Mouse (Mus musculus) left cerebral cortex, postnatal 14 days (tissue): Measurements from ENCODE around the gene Ddx19a. TPM values are rescaled to one million over a fixed set of nuclear protein-coding genes. Genes with fewer than 3 reads are reported as not detected.
"Not testable (repeated sequence)": the region's sequence is repeated elsewhere in the genome, so short reads cannot be mapped to it uniquely, and the experiment has no call there.

Source experiments
- DNase-seq, 2 experiments: peaks; one replicate each; pipeline ENCODE4 v3.0.0; 2021 to 2022; ENCODE audit warnings: low spot score in 2 of 2, mixed read lengths in 1 of 2
- intact Hi-C: fragments of 180-260 bp; cut with DNase I; formaldehyde crosslinking; loops from one replicate; pipeline ENCODE4 v1.15.1; 2025
- microRNA-seq, 2 experiments: library from miRNA; unstranded; fragments of <30 nt; microRNA quantifications; one replicate each; pipeline ENCODE4 v1.2.0; 2022
- total RNA-seq, 2 experiments: library from RNA; stranded (reverse); gene quantifications; 2 replicates each; pipeline ENCODE4 v1.2.3; 2021

Gene Ddx19a
- total RNA-seq, 2 experiments from 2014 or later: 31.7 to 32.6 TPM

- DNase-seq: no peak
- intact Hi-C loops: no loop called here
Observed at GRCm38 (mm10) chr8:110944276-110944876, 53.2 kb downstream of the Ddx19a start.

- intact Hi-C loops: no loop called here
- no peak for DNase-seq
Observed at GRCm38 (mm10) chr8:110941453-110941948, 56.1 kb downstream of the Ddx19a start.

GRCm38 (mm10) chr8:110940682-110941452 lies 56.7 kb downstream of the Ddx19a start:
- no peak for DNase-seq

DNA sequence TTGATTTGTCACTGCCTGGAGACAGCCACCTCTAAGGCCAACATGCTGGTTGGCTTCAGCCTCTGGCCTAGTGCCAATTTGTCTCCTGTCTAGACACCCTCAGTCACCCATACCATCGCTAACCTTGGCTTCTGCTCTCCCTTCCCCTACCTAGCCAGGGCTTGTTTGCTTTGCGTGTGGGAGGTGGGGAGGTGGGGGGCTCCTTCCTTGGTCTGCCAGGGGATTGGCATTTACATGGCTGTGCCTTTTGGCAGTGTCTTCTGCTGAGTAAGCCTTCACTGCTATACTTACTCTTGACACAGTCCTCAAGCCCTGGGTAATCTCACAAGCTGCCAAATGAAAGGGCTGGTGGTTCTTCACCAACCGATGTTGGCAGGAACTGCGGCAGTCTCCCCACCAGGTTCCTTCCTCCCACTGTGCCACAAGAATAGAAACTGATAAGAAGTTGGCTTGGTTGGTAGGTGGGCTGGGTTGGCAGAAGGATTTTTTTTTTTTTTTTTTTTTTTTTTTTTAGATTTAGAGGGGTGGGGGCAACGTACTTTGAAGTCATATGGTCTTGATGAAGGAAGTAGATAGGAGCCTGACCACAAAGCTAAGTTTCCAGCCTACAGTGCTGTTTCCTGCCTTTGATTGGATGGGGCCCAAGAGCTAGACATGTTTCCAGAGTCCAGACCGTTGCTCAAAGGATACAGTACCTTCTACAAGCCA lies 58.6 kb downstream of the Ddx19a start:
- intact Hi-C loops: no loop called here
- peak; percentile 65 to 85 for DNase-seq

More at GRCm38 (mm10) chr8:110940682-110941452, 56.7 kb downstream of the Ddx19a start:
- intact Hi-C loops: no loop called here

GRCm38 (mm10) chr8:110936217-110936616 lies 61.4 kb downstream of the Ddx19a start:
- DNase-seq: peak in 1 of 2 experiments; percentile 39
- intact Hi-C loops: no loop called here

GRCm38 (mm10) chr8:110933272-110933671 lies 64.3 kb downstream of the Ddx19a start:
- no peak for DNase-seq
- intact Hi-C loops: no loop called here

GRCm38 (mm10) chr8:110932444-110932843 lies 65.2 kb downstream of the Ddx19a start:
- intact Hi-C loops: no loop called here
- DNase-seq: no peak

DNA sequence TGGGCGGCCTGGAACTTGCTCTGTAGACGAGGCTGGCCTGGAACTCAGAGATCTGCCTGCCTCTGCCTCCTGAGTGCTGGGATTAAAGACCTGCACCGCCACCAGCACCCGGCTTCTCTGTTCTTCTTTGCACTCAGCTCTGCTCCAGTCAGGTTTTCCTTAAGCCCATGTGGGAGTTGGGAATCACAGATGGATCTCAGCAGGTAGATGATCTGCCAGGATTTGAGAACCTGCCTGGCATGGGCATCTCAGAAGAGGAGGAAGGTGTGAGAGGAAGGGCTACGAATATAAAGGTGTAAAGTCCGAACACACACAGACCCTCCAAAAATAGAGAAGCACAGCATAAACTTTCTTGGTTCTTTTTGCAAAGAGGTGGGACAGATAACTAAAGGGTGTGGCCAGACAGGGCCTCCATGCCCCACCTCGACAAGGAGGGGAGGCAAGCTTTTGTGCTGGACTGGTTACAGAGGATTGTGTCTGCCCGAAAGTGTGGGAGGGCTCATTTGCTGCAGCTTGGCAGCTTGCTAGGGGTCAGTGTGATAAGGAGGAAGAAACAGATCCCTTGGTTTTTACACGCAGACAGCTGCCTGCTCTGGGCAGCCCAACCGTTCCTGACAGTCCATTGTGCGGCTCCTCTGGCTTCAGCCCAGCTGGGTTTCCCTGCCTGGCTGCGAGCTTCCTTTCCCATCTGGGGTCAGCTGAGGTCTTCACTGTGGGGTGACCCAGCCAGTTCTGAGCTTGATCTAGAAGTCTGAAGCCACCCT lies 66.2 kb downstream of the Ddx19a start:
- intact Hi-C loops: no loop called here
- DNase-seq: no peak

- intact Hi-C loops, DNase-seq: not testable (repeated sequence)
Observed at GRCm38 (mm10) chr8:110929672-110930071, 67.9 kb downstream of the Ddx19a start.

GRCm38 (mm10) chr8:110929066-110929465 lies 68.5 kb downstream of the Ddx19a start:
- intact Hi-C loops: no loop called here
- DNase-seq: no peak

DNA sequence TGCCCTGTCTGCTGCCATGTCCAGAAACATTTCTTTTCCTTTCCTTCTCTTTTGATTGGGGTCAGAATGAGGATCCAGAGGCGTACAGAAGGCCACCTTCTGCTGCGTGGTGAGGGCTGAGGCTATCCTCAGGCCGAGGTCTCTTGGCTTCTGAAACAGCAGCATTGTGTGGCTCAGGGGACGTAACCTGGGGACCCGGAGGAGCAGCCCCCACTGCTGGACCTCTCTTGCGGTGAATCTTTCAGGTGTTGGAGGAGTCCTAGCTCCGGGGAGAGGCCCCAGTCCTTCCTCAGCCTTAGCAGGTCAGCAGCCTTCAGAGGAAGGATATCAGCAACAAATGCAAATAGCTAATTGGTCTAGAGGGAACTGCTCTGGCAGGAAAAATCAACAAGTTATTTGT lies 69.2 kb downstream of the Ddx19a start:
- no peak for DNase-seq
- intact Hi-C loops: no loop called here

DNA sequence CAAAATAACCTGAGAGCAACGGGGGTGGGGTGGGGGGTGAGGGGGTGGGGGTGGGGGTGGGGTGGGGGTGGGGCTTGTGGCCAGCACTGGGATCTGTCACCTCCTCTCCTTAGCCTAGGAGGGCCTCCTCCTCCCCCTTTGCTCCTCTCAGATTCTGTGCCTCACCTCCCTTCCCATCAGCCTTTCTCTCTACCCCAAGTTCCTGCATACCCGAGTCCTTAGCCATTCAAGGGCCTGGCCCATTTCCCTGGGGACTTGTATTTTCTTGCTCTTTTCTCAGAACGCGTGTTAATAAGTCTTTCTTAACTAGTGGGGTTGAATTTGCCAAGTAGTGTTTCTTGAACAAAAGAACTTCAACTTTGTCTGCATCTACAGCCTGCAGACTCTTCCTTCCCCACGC lies 70.9 kb downstream of the Ddx19a start:
- intact Hi-C loops: no loop called here

DNA sequence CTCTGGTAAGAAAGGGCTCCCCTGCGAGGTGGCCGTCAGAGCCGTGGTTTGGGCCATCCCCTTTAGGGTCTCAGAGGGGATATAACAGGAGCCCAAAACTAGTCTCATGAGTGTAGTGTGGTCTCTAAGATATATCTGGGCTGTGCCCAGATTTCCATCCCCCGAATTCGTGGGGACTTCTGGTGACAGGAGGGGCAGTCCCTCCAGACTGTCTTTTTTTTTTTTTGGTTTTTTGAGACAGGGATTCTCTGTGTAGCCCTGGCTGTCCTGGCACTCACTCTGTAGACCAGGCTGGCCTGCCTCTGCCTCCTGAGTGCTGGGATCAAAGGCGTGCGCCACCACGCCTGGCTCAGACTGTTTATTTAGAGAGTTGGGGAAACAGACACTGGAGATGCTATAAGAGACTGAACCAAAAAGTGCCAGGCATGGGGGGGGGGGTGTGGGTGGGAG lies 71.9 kb downstream of the Ddx19a start:
- intact Hi-C loops: no loop called here

More for the DNA sequence above, 70.9 kb downstream of the Ddx19a start:
- no peak for DNase-seq

More for the DNA sequence above, 71.9 kb downstream of the Ddx19a start:
- no peak for DNase-seq

Small RNAs within 50 kb of the gene (microRNA-seq; reads per million reads assigned to microRNA genes)
- gene Gm24103 (0 reads per million in 2 experiments), gene Mir3473d (0.26 to 1.3 reads per million in 2 experiments)

Other genes with a start within 250 kb of the Ddx19a start
- 100 to 1,000 TPM in 1 of 2 experiments, 10 to 100 TPM in 1; 98.4 to 107 TPM for gene Il34, start 191.9 kb downstream of the Ddx19a start, total RNA-seq
- gene Cog4, start 151.2 kb downstream of the Ddx19a start, total RNA-seq: 10 to 100 TPM; 54.8 to 56.2 TPM
- gene Sf3b3, start 151.0 kb downstream of the Ddx19a start, total RNA-seq: 10 to 100 TPM; 53.9 to 54.6 TPM
- gene Fuk, start 95.3 kb downstream of the Ddx19a start, total RNA-seq: 10 to 100 TPM; 15.6 to 16.9 TPM
- 10 to 100 TPM; 84.6 to 88.4 TPM for gene St3gal2, start 77.9 kb downstream of the Ddx19a start, total RNA-seq
- 10 to 100 TPM; 28.9 to 29.0 TPM for gene Ddx19b, start 34.0 kb upstream of the Ddx19a start, total RNA-seq
- gene Aars, start 35.3 kb upstream of the Ddx19a start, total RNA-seq: 10 to 100 TPM; 94.1 to 98.8 TPM
- gene Exosc6, start 58.5 kb upstream of the Ddx19a start, total RNA-seq: not detected
- 1 to 10 TPM in 1 of 2 experiments, under 1 TPM in 1; 0.75 to 1.2 TPM for gene Clec18a, start 94.6 kb upstream of the Ddx19a start, total RNA-seq
- gene Pdpr, start 96.8 kb upstream of the Ddx19a start, total RNA-seq: 10 to 100 TPM; 31.6 to 32.1 TPM